Mouse (Mus musculus) brain, adult 2 months (tissue): ENCODE measurements around the gene Mif.

Experiments used
- DNase-seq: peaks from one replicate; pipeline ENCODE4 v3.0.0; 2011; ENCODE audit warnings: low read depth, low spot score

Mif gene

DNA sequence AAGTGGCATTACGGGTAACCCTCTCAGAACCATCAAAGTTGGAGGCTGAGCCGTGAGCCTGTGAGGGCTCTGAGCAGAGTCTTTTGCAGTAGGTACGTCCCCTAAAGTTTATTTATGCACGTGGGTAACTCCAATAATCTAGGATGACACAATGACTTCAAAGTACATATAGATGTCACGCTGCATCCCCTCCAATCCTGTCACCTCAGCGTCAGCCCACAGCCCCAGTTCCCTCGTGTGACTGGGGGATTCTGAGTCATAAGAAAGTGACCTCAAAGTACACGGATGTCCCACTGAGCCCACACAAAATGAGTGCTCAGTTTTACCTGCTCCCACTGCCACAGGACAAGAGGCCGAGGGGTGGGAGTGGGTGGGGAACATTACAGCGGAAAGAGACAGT lies 20.9 kb downstream of the Mif start:
- DNase-seq, result no peak

DNA sequence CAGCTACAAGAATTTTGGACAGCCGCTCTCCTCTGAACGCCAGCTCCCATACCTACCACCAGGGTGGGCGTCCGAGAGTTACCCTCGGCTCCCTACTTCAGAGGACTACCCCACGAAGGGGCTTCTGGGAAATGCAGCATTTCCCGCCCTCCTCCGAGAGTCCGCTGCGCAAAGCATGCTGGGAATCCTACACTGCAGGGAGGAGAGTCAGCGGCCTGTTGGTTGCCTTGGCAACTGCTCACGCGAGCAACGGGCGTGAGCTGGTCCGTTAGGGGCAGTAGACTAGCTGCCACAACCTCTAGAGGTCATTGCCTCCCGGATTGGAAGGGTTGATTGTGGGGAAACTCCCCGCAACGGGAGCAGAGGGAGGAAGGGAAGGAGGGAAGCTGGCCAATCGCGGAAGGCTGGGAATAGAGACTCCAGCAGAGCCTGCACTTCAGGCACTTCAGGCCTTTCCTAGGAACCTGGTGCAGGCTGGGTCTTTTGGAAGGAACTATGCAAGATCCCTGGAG lies 22.7 kb downstream of the Mif start, which contains the start of gene Gstt2:
Gene Gstt2, minus strand, starts transcription at position 177 of the 512 bp plus-strand sequence.
- peak; percentile 98 for DNase-seq

DNA sequence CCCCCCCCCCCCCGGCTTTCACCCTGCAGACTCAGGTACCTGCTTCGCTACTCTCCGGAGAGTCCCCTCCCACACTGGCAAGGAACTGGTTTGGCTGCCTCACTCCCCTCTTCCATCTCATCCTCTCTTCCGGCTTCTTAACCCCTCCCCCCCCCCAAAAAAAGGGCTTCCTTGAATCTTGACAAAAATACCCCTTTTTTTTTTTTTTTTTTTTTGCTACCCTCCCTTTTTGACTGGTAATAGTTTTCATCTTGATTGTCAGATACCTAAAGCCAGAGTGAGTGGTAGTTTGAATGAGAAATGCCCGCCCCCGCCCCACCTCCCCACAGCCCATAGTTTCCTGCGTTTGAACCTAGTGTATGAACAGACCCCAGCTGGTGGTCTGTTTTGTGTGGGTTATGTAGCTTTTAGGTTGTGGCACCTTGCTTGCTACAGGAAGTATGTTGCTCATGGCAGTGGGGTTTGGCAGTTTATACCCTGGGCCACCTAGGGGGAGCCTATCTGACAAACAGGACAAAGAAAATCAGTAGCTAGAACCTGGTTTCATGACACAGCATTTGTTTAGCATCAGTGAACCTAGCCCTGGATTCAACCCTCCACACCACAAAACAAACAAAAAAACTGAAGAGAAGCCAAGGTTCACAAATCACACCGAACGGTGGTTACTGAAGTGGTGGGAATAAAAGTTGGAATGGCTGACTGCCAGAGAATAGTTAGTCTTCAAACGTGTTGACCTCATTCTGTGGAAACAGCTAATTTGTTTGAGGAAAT lies 24.1 kb downstream of the Mif start:
- no peak for DNase-seq

DNA sequence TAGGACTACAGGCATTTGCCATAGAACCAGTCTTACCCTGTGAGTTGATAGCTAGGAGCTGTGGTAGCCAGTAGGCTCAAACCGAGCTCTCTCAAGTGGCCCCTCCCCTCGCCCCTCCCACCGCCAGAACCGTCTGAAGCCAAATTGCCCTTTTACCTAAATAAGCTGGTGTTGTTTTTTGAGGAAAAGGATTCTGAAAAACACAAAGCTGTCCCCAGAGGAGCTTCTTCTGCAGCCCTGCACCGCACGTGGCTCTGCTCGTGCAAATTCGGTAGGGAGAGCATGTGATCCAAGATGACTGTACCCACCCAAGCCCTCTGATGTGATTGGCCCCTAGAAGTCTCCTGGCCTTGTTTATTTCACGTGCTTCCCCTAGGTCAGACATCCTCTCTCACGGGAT lies 24.7 kb downstream of the Mif start:
- peak; percentile 86 for DNase-seq

DNA sequence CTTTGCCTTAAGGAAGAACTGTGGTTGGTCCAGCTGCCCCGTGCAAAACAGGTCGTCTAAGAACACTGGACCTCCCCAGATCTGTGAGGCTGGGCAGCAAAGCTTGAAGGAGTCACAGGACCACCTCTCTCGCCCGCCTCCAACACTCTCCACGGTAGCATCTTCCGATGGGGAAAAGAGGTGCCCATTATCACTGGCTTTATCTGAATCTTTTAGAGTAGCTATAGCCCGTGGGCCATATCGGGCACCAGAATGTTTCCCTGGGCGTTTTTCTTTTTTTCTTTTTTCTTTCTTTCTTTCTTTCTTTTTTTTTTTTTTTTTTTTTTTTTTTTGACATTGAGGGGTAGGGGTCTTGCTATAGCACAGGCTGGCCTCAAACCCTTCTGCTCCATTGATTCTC lies 25.3 kb downstream of the Mif start:
- no peak for DNase-seq

DNA sequence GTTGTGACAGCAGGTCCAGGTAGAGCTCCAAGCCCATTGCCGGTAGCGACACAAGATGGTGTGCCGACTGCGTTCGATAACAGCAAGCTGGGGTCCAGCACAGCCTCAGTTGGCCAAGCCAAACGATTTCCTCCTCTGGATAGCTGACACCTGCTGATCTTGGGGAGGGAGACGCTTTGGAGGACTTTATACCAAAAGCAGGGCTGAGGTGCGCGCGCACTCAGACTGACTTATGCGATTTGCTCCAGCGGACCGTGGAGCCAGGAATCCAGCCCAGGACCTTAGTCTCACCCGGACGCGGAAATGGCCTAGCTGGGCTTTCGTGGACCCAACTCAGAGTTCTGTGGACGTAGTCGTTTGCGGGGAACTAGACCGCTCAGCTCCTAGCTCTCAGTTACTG lies 25.8 kb downstream of the Mif start:
- peak; percentile 61 for DNase-seq

DNA sequence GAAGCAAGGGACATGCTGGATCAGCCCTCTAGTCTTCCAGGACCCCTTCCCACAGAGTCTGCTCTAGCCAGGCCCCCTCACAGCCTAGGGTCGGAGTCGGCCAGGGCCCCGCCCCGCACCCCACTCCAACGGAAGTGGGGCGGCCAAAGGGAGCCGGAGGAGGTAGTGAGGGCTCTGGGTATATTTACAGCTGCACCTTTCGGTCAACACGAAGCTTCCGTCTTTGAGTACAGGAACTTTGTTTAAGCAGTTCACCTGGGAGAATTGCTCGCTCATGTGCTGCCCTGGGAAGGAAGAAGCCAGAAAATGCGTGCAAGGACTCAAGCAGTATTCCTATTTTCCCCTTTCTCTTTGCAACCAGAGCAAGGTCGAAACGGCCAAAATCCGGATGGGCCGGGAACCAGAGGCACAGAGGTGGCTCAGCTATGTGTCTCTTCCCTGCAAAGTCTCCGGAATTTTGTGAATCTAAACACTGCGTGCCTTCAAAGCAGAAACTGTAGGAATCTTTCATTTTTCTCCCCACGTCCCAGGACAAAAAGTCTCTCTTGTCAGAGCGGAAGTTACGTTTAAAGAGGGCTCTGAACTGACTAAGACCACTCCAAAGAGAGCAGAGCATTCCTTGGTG lies 26.5 kb downstream of the Mif start:
- DNase-seq, result no peak

DNA sequence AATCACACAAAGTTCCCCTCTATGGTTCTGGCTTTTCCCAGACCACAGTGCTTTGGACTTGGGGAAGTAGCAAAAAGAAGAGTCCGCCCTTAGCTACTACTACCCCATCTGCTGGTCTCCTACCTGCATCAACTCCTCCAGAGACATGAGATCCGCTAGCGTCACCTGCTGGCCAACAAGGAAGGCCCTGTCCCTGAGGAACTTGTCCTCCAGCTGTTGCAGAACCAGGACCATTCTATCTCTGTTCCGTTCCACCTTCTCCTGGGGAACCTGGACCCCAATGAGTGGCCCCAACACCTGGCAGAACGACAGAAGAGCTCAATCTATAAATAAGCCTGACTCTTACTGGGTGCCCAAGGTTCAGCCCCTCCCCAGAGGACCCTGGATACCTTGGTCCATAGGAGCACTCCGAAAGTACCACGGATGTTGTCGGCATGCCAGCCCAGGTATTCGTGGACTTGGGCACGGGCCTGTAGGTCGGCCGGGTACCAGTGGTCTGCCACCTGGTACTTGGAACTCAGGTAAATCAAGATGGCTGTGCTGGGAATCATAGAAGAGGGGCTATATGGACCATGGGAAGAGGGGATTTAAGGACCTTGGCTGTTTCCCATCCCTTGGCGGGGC lies 27.7 kb downstream of the Mif start:
- DNase-seq, result peak; percentile 88

DNA sequence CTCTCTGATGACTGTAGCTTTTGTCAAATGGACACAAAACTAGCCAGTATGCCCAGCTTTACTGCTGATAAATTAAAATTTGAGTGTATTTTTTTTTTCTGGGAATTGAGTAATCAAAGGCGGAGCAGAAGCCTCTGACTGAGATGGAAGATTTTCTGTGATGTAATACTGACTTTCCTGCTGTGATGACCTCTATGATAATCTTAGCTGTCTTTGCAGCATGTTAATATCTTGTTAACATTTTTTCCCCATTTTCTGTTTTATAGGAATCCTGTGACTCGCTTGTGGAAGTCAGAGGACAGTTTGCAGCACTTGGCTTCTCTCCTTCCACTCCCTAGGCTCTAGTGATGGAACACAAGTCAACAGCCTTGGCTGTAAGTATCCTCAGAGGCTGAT lies 29.8 kb downstream of the Mif start:
- DNase-seq, result no peak

DNA sequence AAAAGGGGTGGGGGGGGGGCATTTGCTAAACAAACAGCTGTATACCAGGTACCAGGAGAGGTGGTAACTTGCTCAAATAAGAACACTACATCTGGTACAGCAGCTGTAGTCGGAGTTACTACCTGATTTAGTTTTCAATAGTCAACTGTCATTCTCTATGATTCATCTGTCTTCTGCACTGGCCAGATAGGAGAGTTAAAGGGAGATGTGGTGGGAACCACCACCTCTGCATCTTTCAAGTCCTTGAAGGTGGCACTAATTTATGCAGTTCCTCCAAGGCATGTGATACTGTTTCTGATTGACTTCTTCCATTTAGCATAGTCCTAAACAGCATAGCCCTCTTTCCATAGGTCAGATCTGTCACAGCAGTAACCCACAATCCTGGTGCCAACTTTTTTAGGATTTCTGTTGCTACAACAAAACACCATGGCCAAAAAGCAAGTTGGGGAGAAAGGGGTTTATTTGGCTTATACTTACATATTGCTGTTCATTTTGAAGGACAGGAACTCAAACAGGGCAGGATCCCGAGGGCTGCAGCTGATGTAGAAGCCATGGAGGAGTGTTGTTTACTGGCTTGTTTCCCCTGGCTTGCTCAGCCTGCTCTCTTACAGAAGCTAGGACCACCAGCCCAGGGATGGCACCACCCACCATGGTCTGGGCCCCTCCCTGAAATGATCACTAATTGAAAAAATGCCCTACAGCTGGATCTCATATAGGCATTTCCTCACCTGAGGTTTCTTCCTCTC lies 30.3 kb downstream of the Mif start:
- no peak for DNase-seq

DNA sequence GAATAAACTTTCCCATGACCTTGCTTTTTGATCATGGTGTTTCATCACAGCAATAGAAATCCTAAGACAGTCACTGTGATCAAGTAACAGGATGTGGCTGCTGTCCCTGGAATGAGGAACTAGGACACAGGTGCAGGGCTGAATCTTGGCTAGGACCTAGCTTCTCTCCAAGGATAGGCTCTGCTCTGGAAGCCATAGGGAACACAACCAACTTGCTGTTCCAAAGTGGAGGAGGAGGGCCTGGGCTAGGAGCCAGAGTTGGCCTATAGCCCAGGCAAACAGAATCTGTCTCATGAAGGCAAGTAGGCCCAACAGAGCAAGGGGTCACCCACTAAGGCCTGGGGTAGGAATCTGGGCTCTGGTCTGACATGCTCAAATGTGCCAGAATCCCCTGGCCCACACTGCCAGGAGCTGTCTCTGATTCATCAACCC lies 31.5 kb downstream of the Mif start:
- peak; percentile 94 for DNase-seq

DNA sequence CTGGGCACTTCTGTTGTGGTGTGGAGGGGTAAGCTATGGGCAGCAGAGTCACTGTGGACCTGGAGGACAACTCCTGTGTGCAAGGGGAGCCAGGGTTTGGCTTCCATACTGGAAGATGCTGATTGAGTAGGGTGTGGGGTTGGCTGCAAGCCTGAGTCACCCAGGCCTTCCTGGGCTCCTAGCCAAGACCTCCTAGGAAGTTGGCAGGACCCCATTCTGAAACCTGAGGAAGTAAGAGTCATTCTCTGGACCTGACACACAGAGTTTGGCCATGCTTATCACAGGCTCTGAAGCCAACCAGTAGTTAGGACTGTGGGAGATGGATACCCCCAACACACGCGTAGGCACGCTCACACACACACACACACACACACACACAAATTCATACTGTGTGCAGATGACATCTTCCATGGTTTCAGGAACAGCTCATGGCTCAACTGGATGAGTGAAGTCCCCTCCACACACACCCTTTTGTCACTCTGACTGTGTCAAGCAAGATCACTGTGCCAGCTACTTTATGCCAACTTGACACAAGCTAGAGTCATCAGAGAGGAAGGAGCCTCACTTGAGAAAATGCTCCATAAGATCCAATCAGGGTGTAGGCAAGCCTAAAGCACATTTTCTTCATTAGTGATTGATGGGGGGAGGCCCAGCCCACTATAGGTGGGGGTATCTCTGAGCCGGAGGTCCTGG lies 32.2 kb downstream of the Mif start:
- DNase-seq, result peak; percentile 56

DNA sequence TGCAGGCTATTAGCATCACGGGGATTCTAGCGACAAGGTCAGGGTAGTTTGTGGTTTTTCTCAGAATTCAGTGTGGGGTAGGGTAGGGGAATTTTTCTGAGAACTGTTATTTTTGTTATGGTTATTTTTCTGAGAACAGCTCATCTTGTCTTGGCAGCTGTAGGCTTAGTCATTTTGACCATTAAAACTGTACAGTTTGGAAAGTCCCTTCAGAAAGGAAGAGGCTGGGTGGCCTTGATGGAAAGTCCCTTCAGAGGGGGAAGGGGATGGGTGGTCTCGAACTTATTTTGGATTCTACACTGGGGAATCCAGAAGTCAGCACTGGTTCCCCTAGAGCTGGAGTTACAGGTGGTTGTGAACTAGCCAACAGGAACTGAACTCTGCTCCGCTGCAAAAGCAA lies 35.5 kb downstream of the Mif start:
- no peak for DNase-seq

DNA sequence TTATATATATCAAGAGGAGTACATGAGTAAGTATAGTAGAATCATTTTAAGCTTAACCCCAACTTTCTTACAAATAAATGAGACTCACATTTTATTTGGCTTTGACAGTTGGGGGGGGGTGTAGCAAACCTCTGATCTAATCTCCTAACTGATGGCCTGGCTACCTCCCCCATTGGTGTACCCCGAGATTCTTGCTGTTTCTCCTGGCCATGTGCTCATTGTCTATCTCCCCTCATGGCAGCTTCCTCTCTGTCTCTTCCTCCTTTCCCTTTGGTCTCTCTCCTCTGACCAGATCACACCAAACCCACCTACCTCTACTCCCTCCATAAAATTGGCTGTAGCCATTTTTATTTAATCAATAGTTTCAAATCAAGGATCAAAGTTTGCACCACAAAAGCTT lies 36.3 kb downstream of the Mif start:
- no peak for DNase-seq

DNA sequence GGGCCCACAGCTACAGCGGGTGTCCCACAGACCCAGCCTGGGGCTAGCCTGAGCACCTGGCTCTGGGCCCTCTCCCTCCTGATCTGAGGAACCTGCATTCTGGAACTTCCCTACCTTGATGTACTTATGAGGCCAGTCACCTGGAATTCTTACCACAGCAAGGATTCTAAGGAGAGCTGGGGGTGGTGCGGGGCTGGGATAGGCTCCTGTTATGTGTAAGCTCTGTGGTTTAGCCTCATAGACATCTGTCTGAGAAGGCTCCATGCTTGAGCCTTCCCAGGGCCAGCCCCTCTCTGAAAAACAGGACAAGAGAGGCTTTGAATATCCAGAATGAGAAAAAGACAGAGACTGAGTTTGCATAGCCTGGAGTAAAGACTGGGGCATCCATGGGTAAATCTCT lies 37.6 kb downstream of the Mif start, which contains the start of gene Gstt4:
Gene Gstt4, minus strand, starts transcription at position 101 of the 400 bp plus-strand sequence.
- no peak for DNase-seq

DNA sequence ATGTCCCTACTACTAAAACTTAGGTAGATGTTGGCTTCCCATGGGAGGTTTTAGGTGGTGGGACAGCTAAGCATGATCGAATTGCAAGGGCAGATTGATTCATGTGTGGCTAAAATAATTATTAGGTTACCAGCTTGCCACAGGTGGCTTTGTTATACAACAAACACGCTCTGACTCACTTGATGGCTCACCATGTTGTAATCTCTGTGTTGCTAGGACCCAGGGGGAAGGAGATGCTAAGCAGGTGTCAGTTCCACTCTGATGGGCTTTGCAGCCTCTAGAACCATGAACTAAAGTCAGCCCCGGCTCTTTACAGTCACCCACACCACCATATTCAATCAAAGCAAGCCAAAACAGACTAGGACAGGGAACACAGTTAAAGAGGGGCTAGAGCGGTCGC lies 40.2 kb downstream of the Mif start:
- no peak for DNase-seq

DNA sequence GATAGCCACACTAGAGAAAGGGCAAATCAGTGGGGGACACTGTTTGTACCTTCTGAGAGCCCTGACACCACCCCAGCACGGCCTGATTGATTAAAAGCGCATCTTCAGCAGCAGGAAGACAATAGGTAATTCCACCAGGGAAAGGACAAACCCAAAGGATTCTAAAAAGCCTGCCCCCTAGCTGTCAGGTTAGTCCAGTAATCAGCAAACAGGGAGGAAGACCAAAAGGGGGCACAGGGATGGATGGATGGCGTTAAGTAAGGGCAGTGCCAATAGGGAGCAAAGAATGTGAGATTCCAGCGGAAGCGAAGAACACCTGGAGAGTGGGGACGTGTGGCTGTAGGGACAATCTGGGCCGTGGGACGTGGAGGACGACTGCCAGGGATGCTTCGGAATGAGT lies 41.4 kb downstream of the Mif start:
- DNase-seq, result no peak
